Mouse (Mus musculus): ENCODE measurements around the gene Runx1.

The Runx1 gene

GRCm38 (mm10) chr16:92794197-92794596 is 31.8 kb downstream of the Runx1 start:
- no peak for DNase-seq (ENCODE audit: low read depth, low spot score)

- no peak for DNase-seq (ENCODE audit: low read depth, low spot score)
Measured at GRCm38 (mm10) chr16:92793741-92794140, 32.2 kb downstream of the Runx1 start.

GRCm38 (mm10) chr16:92792905-92793304 is 33.0 kb downstream of the Runx1 start:
- DNase-seq (ENCODE audit: low read depth, low spot score): no peak

- DNase-seq (ENCODE audit: low read depth, low spot score): no peak
Measured at GRCm38 (mm10) chr16:92790601-92791000, 35.3 kb downstream of the Runx1 start.

DNA sequence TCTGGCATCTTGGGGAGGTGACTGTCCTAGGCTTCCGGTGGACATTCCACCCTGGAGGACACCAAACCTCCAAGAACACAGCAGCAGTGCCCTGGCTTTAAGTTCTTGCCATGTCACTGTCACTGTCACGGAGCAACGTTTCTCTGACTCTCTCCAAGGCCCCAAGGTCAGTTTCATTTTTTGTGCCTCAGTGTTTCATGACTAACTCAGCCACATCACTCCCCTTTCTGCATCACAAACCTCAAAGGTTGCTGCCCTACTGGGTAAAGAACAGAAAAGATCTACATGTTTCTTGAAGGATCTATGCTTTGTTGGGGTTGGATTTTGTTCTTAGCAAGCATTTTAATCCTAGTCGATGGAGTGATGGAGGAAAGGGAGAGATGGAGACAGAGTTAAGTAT is 36.1 kb downstream of the Runx1 start:
- DNase-seq (ENCODE audit: low read depth, low spot score): no peak

- no peak for DNase-seq (ENCODE audit: low read depth, low spot score)
Measured at GRCm38 (mm10) chr16:92788446-92788845, 37.5 kb downstream of the Runx1 start.

- no peak for DNase-seq (ENCODE audit: low read depth, low spot score)
Measured at GRCm38 (mm10) chr16:92786883-92787321, 39.0 kb downstream of the Runx1 start.

GRCm38 (mm10) chr16:92786276-92786882 is 39.6 kb downstream of the Runx1 start:
- no peak for DNase-seq (ENCODE audit: low read depth, low spot score)

GRCm38 (mm10) chr16:92783651-92784131 is 42.3 kb downstream of the Runx1 start:
- DNase-seq (ENCODE audit: low read depth, low spot score): no peak

DNA sequence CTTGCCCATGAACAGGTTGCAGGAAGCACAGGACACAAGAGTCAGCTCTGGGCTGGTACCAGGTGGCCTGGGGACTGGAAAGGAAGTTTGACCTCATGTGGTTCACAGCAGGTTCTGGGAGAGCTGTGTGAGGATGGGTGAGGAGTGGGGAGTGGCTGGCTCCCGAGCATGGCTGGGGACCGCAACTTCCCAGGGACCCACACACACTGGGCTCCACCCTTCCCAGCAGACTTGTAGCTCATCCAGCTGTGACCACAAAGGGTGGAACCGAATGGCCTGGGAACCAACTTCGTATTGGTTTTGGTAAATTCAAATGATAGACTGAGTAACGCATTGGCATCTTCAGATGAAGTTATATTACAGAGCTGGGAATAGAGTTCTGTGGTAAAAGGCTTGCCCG is 43.5 kb downstream of the Runx1 start:
- no peak for DNase-seq (ENCODE audit: low read depth, low spot score)

DNA sequence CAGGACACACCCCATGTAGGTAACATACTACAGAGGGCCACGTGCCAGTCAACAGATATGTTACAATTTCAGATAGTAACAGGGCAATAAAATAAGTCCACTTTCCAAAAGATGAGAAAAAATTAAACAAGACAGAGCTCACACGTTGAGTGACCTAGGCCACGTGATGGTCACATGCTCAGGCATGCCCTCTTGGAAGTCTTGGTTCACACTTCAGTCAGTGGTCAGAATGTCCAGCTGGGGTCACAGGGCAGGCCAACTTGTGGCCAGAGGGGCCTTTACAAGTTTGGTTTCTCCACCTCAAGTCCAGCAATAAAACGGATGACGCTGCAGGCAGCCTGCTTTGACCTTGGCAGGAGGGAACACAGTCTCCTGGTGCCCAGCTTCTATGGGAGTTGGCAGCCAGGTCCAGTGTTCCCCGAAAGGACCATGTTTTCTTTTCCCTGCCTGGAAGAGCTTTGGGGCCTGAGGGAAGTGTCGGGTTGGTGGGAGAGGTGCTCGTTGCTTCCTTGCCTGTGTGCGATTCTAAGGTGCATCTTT is 46.0 kb downstream of the Runx1 start:
- DNase-seq (ENCODE audit: low read depth, low spot score): no peak

DNA sequence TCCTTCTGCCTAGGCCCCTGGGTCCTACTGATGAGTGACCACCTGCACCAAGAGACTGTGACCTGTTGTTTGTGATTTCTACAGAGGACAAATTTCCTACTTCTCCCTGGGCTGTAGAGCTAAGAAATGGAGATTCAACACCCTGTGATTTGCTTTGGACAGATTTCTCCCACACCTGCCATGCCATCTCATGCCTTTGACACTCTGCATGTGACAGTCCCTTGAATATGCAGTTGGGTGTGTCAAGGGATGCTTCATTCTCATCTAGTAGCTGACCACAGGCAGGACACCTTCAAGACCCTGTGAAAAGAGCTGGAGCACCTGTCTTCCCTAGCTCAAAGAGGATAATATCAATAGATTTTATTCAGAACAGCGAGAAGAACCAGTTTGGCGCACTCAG is 46.8 kb downstream of the Runx1 start:
- no peak for DNase-seq (ENCODE audit: low read depth, low spot score)

- DNase-seq (ENCODE audit: low read depth, low spot score): no peak
Measured at GRCm38 (mm10) chr16:92778096-92778780, 47.7 kb downstream of the Runx1 start.

DNA sequence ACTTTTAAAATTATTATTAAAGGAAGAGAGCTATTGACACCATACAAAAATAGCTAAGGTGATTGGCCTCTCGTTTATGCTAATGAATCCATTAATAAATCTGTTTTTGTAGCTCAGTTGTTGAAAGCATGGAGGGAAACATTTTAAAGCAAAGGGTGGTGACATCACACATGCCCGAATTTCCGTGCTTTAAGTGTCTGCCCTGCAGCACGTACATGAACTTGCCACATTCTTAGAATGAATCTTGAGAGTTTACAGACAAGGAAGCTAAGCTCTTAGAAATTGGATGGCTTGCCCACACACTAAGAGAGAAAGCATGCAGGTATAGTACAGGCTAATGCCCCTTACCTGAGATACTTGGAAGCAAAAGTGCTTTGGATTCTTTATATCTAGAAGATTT is 58.1 kb downstream of the Runx1 start:
- no peak for DNase-seq (ENCODE audit: low read depth, low spot score)

- no peak for DNase-seq (ENCODE audit: low read depth, low spot score)
Measured at GRCm38 (mm10) chr16:92767423-92767822, 58.5 kb downstream of the Runx1 start.

DNA sequence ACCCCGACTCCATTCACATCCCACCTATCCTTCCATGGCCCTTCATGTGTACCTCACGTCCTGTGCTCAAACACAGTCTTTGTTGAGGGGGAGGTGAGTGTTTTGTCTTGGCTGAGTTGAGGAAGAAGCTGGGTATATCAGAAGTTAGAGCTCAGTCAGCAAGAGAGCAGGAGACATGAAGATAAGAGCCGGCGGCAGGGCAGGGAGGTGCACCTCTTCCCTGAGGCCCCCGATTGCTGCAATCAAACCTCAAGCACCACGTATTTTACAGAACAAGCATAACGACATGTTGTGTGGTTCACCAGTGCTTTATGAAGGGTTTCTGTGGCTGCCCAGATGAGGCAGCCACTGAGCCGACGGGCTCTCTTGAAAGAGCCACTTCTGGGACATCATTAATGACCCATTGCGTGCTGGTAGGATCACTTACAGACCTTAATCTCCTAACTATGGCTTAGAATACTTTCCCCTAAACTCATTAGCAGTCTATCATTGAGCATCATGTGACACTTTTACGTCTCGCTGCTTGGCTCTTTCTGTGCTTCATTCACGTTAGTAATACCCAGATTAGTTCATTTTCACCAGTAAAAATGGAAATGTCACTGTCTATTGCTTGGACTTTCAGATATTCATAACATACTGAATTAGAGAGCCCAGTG is 61.1 kb downstream of the Runx1 start:
- no peak for DNase-seq (ENCODE audit: low read depth, low spot score)

- no peak for DNase-seq (ENCODE audit: low read depth, low spot score)
Measured at GRCm38 (mm10) chr16:92763666-92764065, 62.3 kb downstream of the Runx1 start.

DNA sequence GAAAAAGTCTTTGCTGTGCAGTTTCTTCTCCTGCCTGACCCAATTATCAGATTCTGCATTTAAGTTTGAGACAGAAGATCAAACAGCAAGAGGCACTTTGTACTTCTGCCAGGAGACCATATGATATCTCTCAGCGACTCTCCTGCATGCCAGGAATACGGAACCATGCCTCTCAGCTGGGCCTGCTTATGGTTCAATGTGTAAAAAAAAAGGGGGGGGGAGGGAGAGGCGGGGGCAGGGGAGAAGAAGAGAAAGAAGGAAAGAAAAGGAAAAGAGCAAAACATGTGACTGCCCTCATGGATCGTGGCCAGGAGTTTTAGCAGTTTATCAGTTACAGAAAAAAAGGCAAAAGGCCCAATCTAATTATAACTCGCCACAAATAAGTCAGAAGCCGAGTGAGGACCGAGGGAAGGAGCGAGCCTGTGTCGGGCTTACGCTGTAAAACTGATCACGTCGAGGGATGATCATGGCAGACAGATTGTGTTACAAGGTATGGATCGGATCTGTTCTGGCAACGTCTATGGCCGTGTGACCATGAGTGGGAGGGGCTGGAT is 63.9 kb downstream of the Runx1 start:
- DNase-seq (ENCODE audit: low read depth, low spot score): no peak

GRCm38 (mm10) chr16:92760091-92760490 is 65.9 kb downstream of the Runx1 start:
- no peak for DNase-seq (ENCODE audit: low read depth, low spot score)

- DNase-seq (ENCODE audit: low read depth, low spot score): no peak
Measured at GRCm38 (mm10) chr16:92757564-92757963, 68.4 kb downstream of the Runx1 start.

DNA sequence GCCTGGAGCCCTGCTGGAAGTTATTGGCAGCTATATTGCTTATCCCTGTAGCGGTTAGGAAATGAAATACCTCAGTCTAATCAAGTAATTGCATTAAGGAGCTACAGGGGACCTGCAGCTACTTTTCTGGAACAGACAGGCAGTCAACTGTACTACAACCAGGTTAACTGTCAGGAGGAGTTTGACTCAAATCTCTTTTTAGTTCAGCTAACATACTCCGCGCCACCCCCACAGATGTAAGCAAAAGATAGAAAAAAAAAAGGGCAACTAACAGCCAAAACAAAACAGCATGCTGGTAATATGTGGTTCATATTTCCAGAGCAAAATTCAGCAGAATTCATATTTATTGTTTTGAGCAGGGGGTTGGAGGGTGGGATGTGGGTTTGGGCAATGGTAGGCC is 72.0 kb downstream of the Runx1 start:
- no peak for DNase-seq (ENCODE audit: low read depth, low spot score)

DNA sequence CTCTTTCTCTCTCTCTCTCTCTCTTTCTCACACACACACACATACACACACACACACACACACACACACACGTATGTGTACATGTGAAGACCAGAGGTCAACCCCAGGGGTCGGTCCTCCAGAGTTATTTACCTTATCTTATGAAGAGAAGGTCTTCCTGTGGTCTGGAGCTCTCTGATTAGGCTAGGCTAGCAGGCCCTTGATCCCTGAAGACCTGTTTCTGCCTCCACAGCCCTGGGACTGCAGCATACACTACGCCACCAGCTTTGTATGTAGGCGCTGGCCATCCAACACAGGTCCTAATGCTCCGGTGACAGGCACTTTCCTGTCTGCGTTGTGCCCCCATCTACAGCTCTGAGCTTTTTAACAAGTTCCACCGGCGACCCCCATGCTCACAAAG is 72.8 kb downstream of the Runx1 start:
- no peak for DNase-seq (ENCODE audit: low read depth, low spot score)
